Mouse (Mus musculus) limb, embryonic 11.5 days (tissue): ENCODE measurements around the gene Mrpl38. TPM values are rescaled to one million over a fixed set of nuclear protein-coding genes. Genes with fewer than 3 reads are reported as not detected.

Experiments used
- ATAC-seq: fragments of 200-750 bp; cut with Nextera tagmentation; 2 replicates; pipeline ENCODE4 v1.8.0; 2017; ENCODE audit warnings: low read depth; ENCODE audit not compliant: insufficient number of reproducible peaks, low FRiP score, low TSS enrichment
- DNase-seq: peaks from one replicate; pipeline ENCODE4 v3.0.0-alpha.2; 2015; ENCODE audit warnings: low spot score
- H3K27ac ChIP-seq: fragments of 300-500 bp; sonication (generic); replicated peaks from 2 replicates; pipeline ENCODE4 v1.5.1; 2014; ENCODE audit warnings: low read depth, mild to moderate bottlenecking, low read length
- H3K27me3 ChIP-seq: fragments of 300-500 bp; sonication (generic); 2 replicates; pipeline ENCODE4 v1.6.1; 2014; ENCODE audit warnings: mild to moderate bottlenecking, low read length, mixed read lengths; ENCODE audit not compliant: control insufficient read depth, insufficient read depth
- H3K36me3 ChIP-seq: fragments of 300-500 bp; sonication (generic); 2 replicates; pipeline ENCODE4 v1.6.1; 2014; ENCODE audit warnings: mild to moderate bottlenecking, low read length, moderate library complexity, mixed read lengths; ENCODE audit not compliant: control insufficient read depth, insufficient read depth
- H3K4me1 ChIP-seq: fragments of 300-500 bp; sonication (generic); 2 replicates; pipeline ENCODE4 v1.6.1; 2014; ENCODE audit warnings: low read length, mixed read lengths; ENCODE audit not compliant: control insufficient read depth, insufficient read depth
- H3K4me2 ChIP-seq: fragments of 300-500 bp; sonication (generic); 2 replicates; pipeline ENCODE4 v1.6.1; 2014; ENCODE audit warnings: low read depth, mild to moderate bottlenecking, moderate library complexity; ENCODE audit not compliant: severe bottlenecking
- H3K4me3 ChIP-seq: fragments of 300-500 bp; sonication (generic); 2 replicates; pipeline ENCODE4 v1.5.1; 2014; ENCODE audit warnings: low read depth, low read length
- H3K9ac ChIP-seq: fragments of 300-500 bp; sonication (generic); 2 replicates; pipeline ENCODE4 v1.6.1; 2014; ENCODE audit warnings: mild to moderate bottlenecking, low read length
- H3K9me3 ChIP-seq: fragments of 300-500 bp; sonication (generic); 2 replicates; pipeline ENCODE4 v1.6.1; 2016; ENCODE audit warnings: low read length; ENCODE audit not compliant: control insufficient read depth
- WGBS: fragments of 180-500 bp; shearing (Covaris S2); extraction: QIAGEN DNeasy Blood & Tissue Kit; methylation state at CpG from one replicate; pipeline ENCODE4 v1.1.7; 2014; 5-methylcytosine and 5-hydroxymethylcytosine counted together
- polyA plus RNA-seq: library from polyadenylated mRNA; unstranded; fragments of >200 nt; fragmentation: Nextera tagmentation; extraction: Ambion mirVana; gene quantifications from 2 replicates; pipeline ENCODE4 v1.2.1, GENCODE M21; 2014

The Mrpl38 gene
- polyA plus RNA-seq, 1 experiment from 2014 or later = 110 TPM

- 54% methylated on average over 5 of the region's 5 CpGs for WGBS
- Histone ChIP-seq H3K27me3 (no peaks in the 10 kb centered on the region), H3K9me3 (no peaks in the 10 kb centered on the region), H3K4me2 (no peak overlapping the region), H3K36me3 (peaks cover 8% of the 10 kb centered on the region; the same call in 1 of the 2 replicates), H3K27ac (no peak overlapping the region), H3K9ac (no peak overlapping the region), H3K4me3 (no peak overlapping the region), H3K4me1 (peaks cover 15% of the 10 kb centered on the region)
- ATAC-seq = no peak
- DNase-seq = no peak
Observed at GRCm38 (mm10) chr11:116133497-116133896, 5.2 kb downstream of the Mrpl38 start.

- 84% methylated on average over 16 of the region's 16 CpGs for WGBS
- no peak overlapping the region for H3K27ac ChIP-seq
- peaks cover 17% of the 10 kb centered on the region for H3K4me1 ChIP-seq
Observed at GRCm38 (mm10) chr11:116132366-116133333, 6.0 kb downstream of the Mrpl38 start.

DNA sequence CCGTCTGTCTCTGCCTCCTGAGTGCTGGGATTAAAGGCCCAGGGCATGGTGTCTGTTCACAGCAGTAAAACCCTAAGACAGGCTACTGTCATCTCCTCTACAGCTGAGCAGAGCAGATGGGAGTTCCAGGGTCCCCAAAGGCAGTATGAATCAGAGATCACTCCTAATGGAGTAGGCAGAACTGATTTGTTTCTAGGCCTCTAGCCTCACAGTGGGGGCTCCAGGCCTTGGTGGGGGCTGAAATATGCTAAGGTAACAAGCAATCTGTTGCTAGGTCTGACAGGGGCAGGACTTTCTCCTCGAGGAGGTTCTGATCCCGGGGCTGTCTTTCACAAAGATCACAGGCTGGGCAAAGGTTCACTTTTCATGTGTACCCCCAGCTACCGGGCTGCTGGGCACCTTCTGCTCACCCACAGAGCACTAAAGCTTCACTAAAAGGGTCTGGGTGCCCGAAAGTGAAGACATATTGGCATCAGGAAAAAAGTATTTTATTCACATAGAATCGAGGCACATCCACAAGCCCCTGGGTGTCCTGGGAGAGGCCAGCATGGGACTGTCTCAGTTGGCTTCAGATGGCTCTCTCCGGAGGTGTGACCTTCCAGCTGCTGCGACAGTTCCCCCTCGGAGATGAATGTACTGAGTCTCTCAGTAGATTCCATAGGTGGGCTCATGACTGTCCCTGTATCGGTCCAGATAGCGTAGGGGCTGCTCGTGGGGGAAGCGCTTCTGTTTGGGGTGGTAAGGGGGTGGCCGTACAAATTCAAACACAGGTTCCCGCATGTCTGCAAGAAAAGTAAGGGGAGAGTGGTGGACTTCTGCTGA, 7.1 kb downstream of the Mrpl38 start:
- H3K4me1 ChIP-seq = peaks cover 22% of the 10 kb centered on the region
- ATAC-seq (no peak), DNase-seq (no peak)
- no peak overlapping the region for H3K27ac ChIP-seq
- WGBS = 84% methylated on average over 15 of the region's 15 CpGs
- H3K27me3 ChIP-seq = no peaks in the 10 kb centered on the region
- peak overlapping the region; percentile 46 for H3K4me3 ChIP-seq
- no peaks in the 10 kb centered on the region for H3K9me3 ChIP-seq
- H3K4me2 ChIP-seq = peak overlapping the region; percentile 80; the same call in 1 of the 2 replicates
- H3K36me3 ChIP-seq = peaks cover 8% of the 10 kb centered on the region; the same call in 1 of the 2 replicates
- 0 out of 2 replicates have a peak overlapping the region, but pooled peaks have one; percentile 32 for H3K9ac ChIP-seq

More at GRCm38 (mm10) chr11:116132366-116133333, 6.0 kb downstream of the Mrpl38 start:
- DNase-seq = no peak
- no peak overlapping the region for H3K4me3 ChIP-seq
- H3K9ac ChIP-seq = no peak overlapping the region
- H3K36me3 ChIP-seq = peaks cover 8% of the 10 kb centered on the region; the same call in 1 of the 2 replicates
- no peaks in the 10 kb centered on the region for H3K9me3 ChIP-seq
- no peak for ATAC-seq
- no peaks in the 10 kb centered on the region for H3K27me3 ChIP-seq
- no peak overlapping the region for H3K4me2 ChIP-seq

DNA sequence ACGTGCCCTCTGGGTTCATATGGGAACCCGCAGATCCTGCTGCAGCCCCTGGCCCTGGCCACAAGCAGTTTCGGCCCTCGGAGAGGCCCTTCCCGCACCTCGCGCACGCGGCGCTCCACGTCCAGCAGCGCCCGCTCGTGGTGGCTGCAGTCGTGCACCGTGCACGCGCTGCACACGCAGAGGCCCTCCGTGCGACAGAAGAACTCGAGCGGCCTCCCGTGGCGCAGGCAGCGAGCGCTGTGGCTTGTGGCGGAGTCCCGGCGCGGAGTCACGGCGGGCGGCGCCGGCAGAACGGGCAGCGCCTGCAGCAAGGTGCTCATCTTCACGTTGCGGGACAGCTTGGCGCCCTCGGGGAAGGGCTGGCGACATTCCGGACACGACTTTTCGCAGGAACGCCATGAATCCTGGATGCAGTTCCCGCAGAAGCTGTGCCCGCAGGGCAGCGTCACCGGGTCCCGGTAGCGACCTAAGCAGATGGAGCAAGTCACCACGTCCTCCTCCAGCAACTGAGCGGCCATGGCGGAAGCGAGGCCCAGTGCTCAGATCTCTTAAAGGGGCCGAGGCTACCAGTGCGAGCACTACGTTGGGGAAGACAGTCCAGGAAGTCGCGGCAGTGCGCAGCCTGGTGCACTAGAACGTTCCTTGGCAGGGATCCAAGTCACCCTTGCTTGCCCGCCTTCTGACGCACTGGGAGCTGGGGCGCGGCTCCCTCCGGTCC, 8.0 kb downstream of the Mrpl38 start, which contains the start of gene Trim65:
Trim65 (minus strand) TSS at position 641 of the 718 bp plus-strand sequence.
- WGBS = 2% methylated on average over 69 of the region's 69 CpGs
- peaks cover 22% of the 10 kb centered on the region for H3K4me1 ChIP-seq
- no peaks in the 10 kb centered on the region for H3K27me3 ChIP-seq
- H3K4me2 ChIP-seq = peak within 1 kb of the TSS; percentile 80
- H3K27ac ChIP-seq = peak within 1 kb of the TSS; percentile 55; the same call in 1 of the 2 replicates
- H3K4me3 ChIP-seq = peak within 1 kb of the TSS; percentile 46
- H3K9ac ChIP-seq = peak within 1 kb of the TSS; percentile 76
- no peaks in the 10 kb centered on the region for H3K9me3 ChIP-seq
- DNase-seq = peak; percentile 88
- peaks cover 8% of the 10 kb centered on the region; the same call in 1 of the 2 replicates for H3K36me3 ChIP-seq
- peak; percentile 60; the same call in 1 of the 2 replicates for ATAC-seq

DNA sequence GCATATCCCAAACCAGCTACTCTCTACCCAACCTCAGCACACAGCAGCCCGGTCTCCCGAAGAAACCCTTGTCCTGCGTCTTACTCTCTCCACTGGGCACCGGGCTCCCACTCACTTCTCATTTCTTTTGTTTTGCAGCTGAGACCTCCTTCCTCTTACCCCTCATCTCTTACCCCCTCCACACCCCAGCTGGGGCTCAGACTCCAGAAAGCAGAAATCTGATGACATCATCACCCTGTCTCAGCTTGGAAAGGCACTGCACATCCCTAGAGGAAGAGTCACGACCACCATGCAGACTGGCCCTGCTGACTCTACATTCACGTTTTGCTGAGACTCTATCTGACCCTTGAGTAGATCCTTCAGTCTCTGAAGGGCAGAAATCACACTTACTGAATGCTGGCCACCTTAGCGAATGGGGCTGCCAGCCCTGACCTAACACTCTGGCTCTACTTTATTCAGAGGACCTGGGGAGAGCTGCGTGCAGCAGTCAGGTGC, 8.6 kb downstream of the Mrpl38 start:
- WGBS = 48% methylated on average over 8 of the region's 8 CpGs
- DNase-seq = no peak
- H3K9ac ChIP-seq = peak overlapping the region; percentile 76
- no peaks in the 10 kb centered on the region for H3K9me3 ChIP-seq
- H3K27me3 ChIP-seq = no peaks in the 10 kb centered on the region
- no peak overlapping the region for H3K27ac ChIP-seq
- no peak; the same call in 1 of the 2 replicates for ATAC-seq
- peak overlapping the region; percentile 46 for H3K4me3 ChIP-seq
- peaks cover 7% of the 10 kb centered on the region; the same call in 1 of the 2 replicates for H3K36me3 ChIP-seq
- H3K4me1 ChIP-seq = peaks cover 22% of the 10 kb centered on the region
- H3K4me2 ChIP-seq = peak overlapping the region; percentile 80

DNA sequence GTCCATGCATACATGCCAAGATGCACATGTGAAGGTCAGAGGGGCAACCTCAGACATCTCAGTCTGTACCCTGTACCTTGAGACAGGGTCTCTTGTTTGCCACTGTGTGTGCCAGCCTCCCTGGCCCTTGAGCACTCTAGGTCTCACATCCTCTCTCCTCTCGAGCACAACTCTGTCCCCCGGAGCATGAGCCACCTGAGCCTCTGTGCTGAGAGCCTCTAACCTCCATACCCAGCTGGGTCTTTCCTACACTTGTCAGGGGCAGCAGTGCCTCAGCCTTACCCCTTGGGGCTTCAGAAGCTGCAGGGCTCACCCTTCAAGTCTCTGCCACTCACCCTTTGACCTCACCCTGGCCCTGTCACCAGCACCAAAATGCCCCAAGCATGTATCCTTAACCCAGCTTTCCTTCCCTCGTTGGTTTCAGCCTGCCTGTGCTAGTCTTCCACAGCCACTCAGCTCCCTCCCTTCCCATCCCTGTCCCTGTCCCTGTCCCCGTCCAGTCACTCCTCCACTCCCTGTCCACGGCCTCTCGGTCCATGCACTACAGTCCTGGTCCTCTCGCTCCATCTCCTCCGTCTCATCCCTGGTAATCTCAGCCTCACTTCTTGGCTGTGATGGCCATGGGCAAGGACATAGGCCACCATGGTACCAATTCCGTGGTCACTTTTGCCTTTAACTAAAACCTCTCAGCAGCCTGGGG, 9.4 kb downstream of the Mrpl38 start:
- no peak overlapping the region for H3K4me2 ChIP-seq
- 81% methylated on average over 9 of the region's 9 CpGs for WGBS
- H3K36me3 ChIP-seq = peaks cover 3% of the 10 kb centered on the region; the same call in 1 of the 2 replicates
- H3K4me3 ChIP-seq = no peak overlapping the region
- no peak overlapping the region for H3K9ac ChIP-seq
- no peaks in the 10 kb centered on the region for H3K27me3 ChIP-seq
- peaks cover 22% of the 10 kb centered on the region for H3K4me1 ChIP-seq
- ATAC-seq = no peak
- no peak overlapping the region for H3K27ac ChIP-seq
- H3K9me3 ChIP-seq = no peaks in the 10 kb centered on the region
- no peak for DNase-seq

DNA sequence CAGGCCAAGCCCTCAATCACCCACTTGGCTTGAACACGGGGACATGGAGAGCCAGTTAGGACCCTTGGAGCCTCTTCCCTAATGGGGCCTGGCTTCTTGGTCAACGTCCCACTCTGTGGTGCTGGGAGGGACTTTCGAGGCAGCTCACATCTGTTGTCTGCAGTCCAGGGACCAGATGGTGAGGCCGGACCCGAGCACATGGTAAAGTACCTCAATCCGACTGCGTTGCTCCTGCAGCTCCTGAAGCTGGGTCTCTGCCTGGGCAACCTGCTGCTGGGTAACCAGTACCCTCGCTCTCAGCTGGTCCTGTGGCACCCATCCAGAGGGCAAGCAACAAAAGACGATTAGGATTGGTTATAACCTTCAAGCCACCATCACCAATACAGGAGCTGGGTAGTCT, 10.7 kb downstream of the Mrpl38 start:
- DNase-seq = no peak
- H3K27ac ChIP-seq = no peak overlapping the region
- H3K4me3 ChIP-seq = no peak overlapping the region
- no peaks in the 10 kb centered on the region for H3K9me3 ChIP-seq
- no peaks in the 10 kb centered on the region for H3K27me3 ChIP-seq
- no peak overlapping the region; the same call in 1 of the 2 replicates for H3K4me2 ChIP-seq
- 78% methylated on average over 9 of the region's 9 CpGs for WGBS
- H3K36me3 ChIP-seq = no peaks in the 10 kb centered on the region; the same call in 1 of the 2 replicates
- peaks cover 22% of the 10 kb centered on the region for H3K4me1 ChIP-seq
- ATAC-seq = no peak
- peak overlapping the region; percentile 53; the same call in 1 of the 2 replicates for H3K9ac ChIP-seq
